Mouse (Mus musculus): ENCODE results near the gene Arhgef33. TPM values are rescaled to one million over a fixed set of nuclear protein-coding genes. Genes with fewer than 3 reads are reported as not detected.
A peak's percentile ranks its signal among the peaks of the same experiment; 100 is the strongest.
"Not testable (repeated sequence)": the region's sequence is repeated elsewhere in the genome, so short reads cannot be mapped to it uniquely, and the experiment has no call there.

The Arhgef33 gene
- polyA plus RNA-seq, 1 experiment from 2014 or later = 1.5 TPM

- Histone ChIP-seq H3K4me1 (replicated peaks; ENCODE audit: control insufficient read depth, insufficient read depth, low read length) (no peaks in the 10 kb centered on the region), H3K9ac (peak within 1 kb of the TSS; percentile 82), H3K27ac (peak within 1 kb of the TSS; percentile 83), H3K27me3 (ENCODE audit: control insufficient read depth, insufficient read depth, low read length) (no peaks in the 10 kb centered on the region), H3K4me2 (replicated peaks) (peak within 1 kb of the TSS; percentile 80), H3K9me3 (ENCODE audit: control insufficient read depth, low read length) (no peaks in the 10 kb centered on the region), H3K36me3 (replicated peaks; ENCODE audit: control insufficient read depth, insufficient read depth) (no peaks in the 10 kb centered on the region), H3K4me3 (replicated peaks; ENCODE audit: low read length) (peak within 1 kb of the TSS; percentile 49)
- WGBS = 3% methylated on average over 102 of the region's 102 CpGs
- DNase-seq (ENCODE audit: low spot score) = peak; percentile 93
- ATAC-seq (ENCODE audit: low FRiP score) = peak; percentile 98
These were observed 66.0 kb downstream of the Arhgef33 start, which contains the start of gene Gm10190 for GRCm38 (mm10) chr17:80372989-80373725. Gm10190 (minus strand) TSS chr17:80373541.

GRCm38 (mm10) chr17:80373726-80374096, 66.5 kb downstream of the Arhgef33 start:
- no peaks in the 10 kb centered on the region for H3K9me3 ChIP-seq (ENCODE audit: control insufficient read depth, low read length)
- DNase-seq (ENCODE audit: low spot score) (no peak), ATAC-seq (ENCODE audit: low FRiP score) (peak; percentile 86)
- peak overlapping the region; percentile 49 for H3K4me3 ChIP-seq (replicated peaks; ENCODE audit: low read length)
- H3K4me2 ChIP-seq (replicated peaks) = peak overlapping the region; percentile 80
- peak overlapping the region; percentile 83 for H3K27ac ChIP-seq
- peak overlapping the region; percentile 82 for H3K9ac ChIP-seq
- 17% methylated on average over 28 of the region's 29 CpGs for WGBS
- H3K4me1 ChIP-seq (replicated peaks; ENCODE audit: control insufficient read depth, insufficient read depth, low read length) = no peaks in the 10 kb centered on the region
- no peaks in the 10 kb centered on the region for H3K36me3 ChIP-seq (replicated peaks; ENCODE audit: control insufficient read depth, insufficient read depth)
- no peaks in the 10 kb centered on the region for H3K27me3 ChIP-seq (ENCODE audit: control insufficient read depth, insufficient read depth, low read length)

GRCm38 (mm10) chr17:80378386-80378785, 71.2 kb downstream of the Arhgef33 start:
- H3K36me3 ChIP-seq (replicated peaks; ENCODE audit: control insufficient read depth, insufficient read depth) = not testable (repeated sequence)

GRCm38 (mm10) chr17:80385671-80386070, 78.5 kb downstream of the Arhgef33 start:
- WGBS = 68% methylated on average over 1 of the region's 1 CpGs
- Histone ChIP-seq H3K9ac (no peak overlapping the region), H3K27me3 (ENCODE audit: control insufficient read depth, insufficient read depth, low read length) (no peaks in the 10 kb centered on the region), H3K27ac (no peak overlapping the region), H3K36me3 (replicated peaks; ENCODE audit: control insufficient read depth, insufficient read depth) (no peaks in the 10 kb centered on the region), H3K4me3 (replicated peaks; ENCODE audit: low read length) (no peak overlapping the region), H3K9me3 (ENCODE audit: control insufficient read depth, low read length) (no peaks in the 10 kb centered on the region), H3K4me2 (replicated peaks) (no peak overlapping the region), H3K4me1 (replicated peaks; ENCODE audit: control insufficient read depth, insufficient read depth, low read length) (no peaks in the 10 kb centered on the region)
- DNase-seq (ENCODE audit: low spot score) (no peak), ATAC-seq (ENCODE audit: low FRiP score) (no peak)

More at GRCm38 (mm10) chr17:80378386-80378785, 71.2 kb downstream of the Arhgef33 start:
- not testable (repeated sequence) for H3K4me2 ChIP-seq (replicated peaks); ATAC-seq (ENCODE audit: low FRiP score); H3K27ac ChIP-seq; H3K9me3 ChIP-seq (ENCODE audit: control insufficient read depth, low read length); DNase-seq (ENCODE audit: low spot score); H3K27me3 ChIP-seq (ENCODE audit: control insufficient read depth, insufficient read depth, low read length); H3K9ac ChIP-seq; H3K4me1 ChIP-seq (replicated peaks; ENCODE audit: control insufficient read depth, insufficient read depth, low read length); H3K4me3 ChIP-seq (replicated peaks; ENCODE audit: low read length)

- H3K27ac ChIP-seq = no peak overlapping the region
- no peaks in the 10 kb centered on the region for H3K27me3 ChIP-seq (ENCODE audit: control insufficient read depth, insufficient read depth, low read length)
- ATAC-seq (ENCODE audit: low FRiP score) = no peak
- 67% methylated on average over 10 of the region's 10 CpGs for WGBS
- no peaks in the 10 kb centered on the region for H3K36me3 ChIP-seq (replicated peaks; ENCODE audit: control insufficient read depth, insufficient read depth)
- peaks cover 3% of the 10 kb centered on the region; the same call in 1 of the 2 replicates for H3K4me1 ChIP-seq (replicated peaks; ENCODE audit: control insufficient read depth, insufficient read depth, low read length)
- no peak overlapping the region for H3K4me2 ChIP-seq (replicated peaks)
- no peak overlapping the region for H3K9ac ChIP-seq
- H3K4me3 ChIP-seq (replicated peaks; ENCODE audit: low read length) = no peak overlapping the region
- no peaks in the 10 kb centered on the region for H3K9me3 ChIP-seq (ENCODE audit: control insufficient read depth, low read length)
- no peak for DNase-seq (ENCODE audit: low spot score)
These were observed 82.8 kb downstream of the Arhgef33 start for GRCm38 (mm10) chr17:80390024-80390423.

GRCm38 (mm10) chr17:80391423-80392403, 84.5 kb downstream of the Arhgef33 start:
- peaks cover 3% of the 10 kb centered on the region; the same call in 1 of the 2 replicates for H3K4me1 ChIP-seq (replicated peaks; ENCODE audit: control insufficient read depth, insufficient read depth, low read length)
- H3K4me2 ChIP-seq (replicated peaks) = peak overlapping the region; percentile 74
- H3K27ac ChIP-seq = no peak overlapping the region
- peak overlapping the region; percentile 42 for H3K4me3 ChIP-seq (replicated peaks; ENCODE audit: low read length)
- ATAC-seq (ENCODE audit: low FRiP score) = peak; percentile 87
- peak; percentile 50 for DNase-seq (ENCODE audit: low spot score)
- peak overlapping the region; percentile 49 for H3K9ac ChIP-seq
- peaks cover 5% of the 10 kb centered on the region; the same call in 1 of the 2 replicates for H3K36me3 ChIP-seq (replicated peaks; ENCODE audit: control insufficient read depth, insufficient read depth)
- no peaks in the 10 kb centered on the region for H3K9me3 ChIP-seq (ENCODE audit: control insufficient read depth, low read length)
- H3K27me3 ChIP-seq (ENCODE audit: control insufficient read depth, insufficient read depth, low read length) = no peaks in the 10 kb centered on the region
- WGBS = 14% methylated on average over 17 of the region's 17 CpGs

GRCm38 (mm10) chr17:80398243-80398642, 91.0 kb downstream of the Arhgef33 start:
- Histone ChIP-seq H3K9me3 (ENCODE audit: control insufficient read depth, low read length) (no peaks in the 10 kb centered on the region), H3K4me2 (replicated peaks) (no peak overlapping the region), H3K4me3 (replicated peaks; ENCODE audit: low read length) (no peak overlapping the region), H3K27ac (no peak overlapping the region), H3K36me3 (replicated peaks; ENCODE audit: control insufficient read depth, insufficient read depth) (peaks cover 51% of the 10 kb centered on the region), H3K4me1 (replicated peaks; ENCODE audit: control insufficient read depth, insufficient read depth, low read length) (no peaks in the 10 kb centered on the region), H3K27me3 (ENCODE audit: control insufficient read depth, insufficient read depth, low read length) (no peaks in the 10 kb centered on the region), H3K9ac (no peak overlapping the region)
- WGBS = 96% methylated on average over 7 of the region's 7 CpGs
- ATAC-seq (ENCODE audit: low FRiP score) (no peak), DNase-seq (ENCODE audit: low spot score) (no peak)

- H3K9ac ChIP-seq = no peak overlapping the region
- DNase-seq (ENCODE audit: low spot score) (no peak), ATAC-seq (ENCODE audit: low FRiP score) (no peak)
- H3K4me1 ChIP-seq (replicated peaks; ENCODE audit: control insufficient read depth, insufficient read depth, low read length) = no peaks in the 10 kb centered on the region
- 65% methylated on average over 1 of the region's 1 CpGs for WGBS
- H3K27ac ChIP-seq = no peak overlapping the region
- no peaks in the 10 kb centered on the region for H3K27me3 ChIP-seq (ENCODE audit: control insufficient read depth, insufficient read depth, low read length)
- no peak overlapping the region for H3K4me2 ChIP-seq (replicated peaks)
- no peaks in the 10 kb centered on the region for H3K9me3 ChIP-seq (ENCODE audit: control insufficient read depth, low read length)
- peaks cover 87% of the 10 kb centered on the region for H3K36me3 ChIP-seq (replicated peaks; ENCODE audit: control insufficient read depth, insufficient read depth)
- no peak overlapping the region for H3K4me3 ChIP-seq (replicated peaks; ENCODE audit: low read length)
These were observed 104.0 kb downstream of the Arhgef33 start for GRCm38 (mm10) chr17:80411182-80411581.

- DNase-seq (ENCODE audit: low spot score) = no peak
- Histone ChIP-seq H3K4me2 (replicated peaks) (no peak overlapping the region), H3K4me1 (replicated peaks; ENCODE audit: control insufficient read depth, insufficient read depth, low read length) (no peaks in the 10 kb centered on the region), H3K9ac (no peak overlapping the region), H3K4me3 (replicated peaks; ENCODE audit: low read length) (no peak overlapping the region), H3K9me3 (ENCODE audit: control insufficient read depth, low read length) (no peaks in the 10 kb centered on the region), H3K27me3 (ENCODE audit: control insufficient read depth, insufficient read depth, low read length) (no peaks in the 10 kb centered on the region), H3K36me3 (replicated peaks; ENCODE audit: control insufficient read depth, insufficient read depth) (peaks cover 75% of the 10 kb centered on the region), H3K27ac (no peak overlapping the region)
- WGBS = 81% methylated on average over 10 of the region's 10 CpGs
- no peak for ATAC-seq (ENCODE audit: low FRiP score)
These were observed 111.5 kb downstream of the Arhgef33 start for GRCm38 (mm10) chr17:80418572-80419210.

Data from hindbrain, embryonic 14.5 days (tissue).